Comparison of ENCODE assay signal across 18 mouse cellular contexts in the genomic region with DNA sequence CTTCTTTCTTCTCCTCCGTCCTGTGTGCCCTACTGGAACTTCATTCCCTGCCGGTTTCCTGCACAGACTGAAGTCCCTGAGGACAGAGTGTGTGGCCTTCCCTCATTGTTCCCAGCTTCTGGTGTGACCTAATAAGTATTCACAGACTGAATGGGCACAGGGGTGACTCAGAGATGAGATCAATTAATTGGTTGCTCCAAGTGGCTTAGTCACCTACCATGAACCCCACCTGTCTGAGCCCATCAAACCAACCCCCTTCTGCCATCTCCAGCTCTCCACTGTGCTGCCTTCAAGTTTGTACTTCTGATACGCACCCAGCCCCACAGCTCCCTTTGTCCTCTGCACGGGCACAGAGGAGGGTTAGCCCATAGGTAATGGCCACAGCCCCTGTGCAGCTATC.
A peak's percentile ranks its signal among the peaks of the same experiment; 100 is the strongest.
DNase-seq lines count a peak whose midpoint lies in the region; TF ChIP-seq lines count a peak whose summit lies in the region.
"Had no signal": no experiment of that assay in that cellular context is flagged by ENCODE, and none has a peak within 500 bp of the region (broad histone marks: within the 10 kb centered on the region; RNA-seq: fewer than 3 reads in every experiment).

No protein-coding gene starts in this region.

- no peaks in the 10 kb centered on the region for H3K36me3 ChIP-seq in C2C12 (ENCODE audit: control insufficient read depth, insufficient read depth)
- no peaks in the 10 kb centered on the region for H3K36me3 ChIP-seq in myocyte (ENCODE audit: control insufficient read depth, insufficient read depth)
- H3K36me3 ChIP-seq: embryonic facial prominence, embryonic 10.5 days; embryonic facial prominence, embryonic 12.5 days; forebrain, embryonic 15.5 days had no signal

- no peak overlapping the region for H3K4me2 ChIP-seq in myocyte (ENCODE audit: low read depth)
- H3K4me2 ChIP-seq: embryonic facial prominence, embryonic 12.5 days; forebrain, embryonic 13.5 days; forebrain, embryonic 15.5 days had no signal

- intact Hi-C loops in left cerebral cortex, adult 2 months (cut with DNase I): no loop called here
- intact Hi-C loops in left cerebral cortex, postnatal 36 days (cut with DNase I): loop anchor here (5.0 kb wide), 1 partner anchor 42 kb away; no protein-coding TSS in a partner anchor

- TF ChIP-seq POLR2A in myocyte (IDR thresholded peaks at IDR 0.05; ENCODE audit: insufficient read length, low read depth): no peak

- H3K79me3 ChIP-seq in C2C12 (ENCODE audit: low read depth): no peaks in the 10 kb centered on the region

- peak overlapping the region; percentile 79 for H3ac ChIP-seq in C2C12 (ENCODE audit: control insufficient read depth, insufficient read length, low read depth)
- H3ac ChIP-seq in myocyte (ENCODE audit: control insufficient read depth, insufficient read length): no peak overlapping the region

- H3K27ac ChIP-seq in left cerebral cortex, adult 2 months: 0 out of 2 replicates have a peak overlapping the region, but pooled peaks have one; percentile 6
- H3K27ac ChIP-seq: embryonic facial prominence, embryonic 10.5 days; embryonic facial prominence, embryonic 12.5 days; forebrain, embryonic 13.5 days; forebrain, embryonic 15.5 days had no signal

- no peak for DNase-seq in left cerebral cortex, adult 2 months (ENCODE audit: extremely low spot score in 1 of 2, low spot score in 2 of 2)
- DNase-seq in left cerebral cortex, postnatal 36 days (ENCODE audit: low spot score in 2 of 2): no peak
- DNase-seq in ovary, adult 18-20 months (ENCODE audit: low spot score): no peak
- DNase-seq: adrenal gland, adult 8-10 months; adrenal gland, postnatal 14 days; adrenal gland, postnatal 36 days; B cell, adult 2 months; cerebellum, adult 11-12 months; cerebellum, adult 9-10 months; cerebellum, postnatal 10 days; cerebellum, postnatal 25 days; forebrain, postnatal 0 days had no signal

- peaks cover 4% of the 10 kb centered on the region for H3K79me2 ChIP-seq in C2C12 (ENCODE audit: control insufficient read depth, insufficient read depth)
- no peaks in the 10 kb centered on the region for H3K79me2 ChIP-seq in myocyte (ENCODE audit: control insufficient read depth, insufficient read depth)

- H3K4me3 ChIP-seq in left cerebral cortex, adult 2 months: no peak overlapping the region
- H3K4me3 ChIP-seq in C2C12 (ENCODE audit: insufficient read depth, poor library complexity, severe bottlenecking) (no peak overlapping the region), myocyte (no peak overlapping the region)
- H3K4me3 ChIP-seq: embryonic facial prominence, embryonic 10.5 days; embryonic facial prominence, embryonic 12.5 days; forebrain, embryonic 13.5 days; forebrain, embryonic 15.5 days had no signal

- H3K27me3 ChIP-seq in C2C12 (ENCODE audit: control insufficient read depth, insufficient read depth, insufficient read length): no peaks in the 10 kb centered on the region
- H3K27me3 ChIP-seq in myocyte (ENCODE audit: control insufficient read depth, insufficient read depth, insufficient read length): no peaks in the 10 kb centered on the region

- no peak for TF ChIP-seq CTCF in left cerebral cortex, adult 2 months (IDR thresholded peaks at IDR 0.05)
- no peak for TF ChIP-seq CTCF in C2C12 (IDR thresholded peaks at IDR 0.05; ENCODE audit: control insufficient read depth, insufficient read depth, insufficient read length)

TF ChIP-seq in C2C12, 6 proteins besides CTCF, POLR2A, EP300 and RAD21:
- TF ChIP-seq FOSL1 (IDR thresholded peaks at IDR 0.05; ENCODE audit: insufficient read depth, low read length, poor library complexity, severe bottlenecking) (no peak), MYOD1 (IDR thresholded peaks at IDR 0.05; ENCODE audit: control insufficient read depth, insufficient read length, low read depth) (peak; percentile 100), CEBPB (IDR thresholded peaks at IDR 0.05; ENCODE audit: low read depth) (no peak), MYOG (IDR thresholded peaks at IDR 0.05; ENCODE audit: control insufficient read depth, extremely low read depth, insufficient read length) (no peak), USF1 (IDR thresholded peaks at IDR 0.05; ENCODE audit: low read depth) (no peak)

TF ChIP-seq in myocyte, 11 proteins besides CTCF, POLR2A, EP300 and RAD21:
- TF ChIP-seq MYOD1 (IDR thresholded peaks at IDR 0.05; ENCODE audit: control insufficient read depth in 1 of 3, insufficient read length in 2 of 3, low read depth in 2 of 3) (peak in 2 of 3 experiments; percentile 66 to 72), SRF (IDR thresholded peaks at IDR 0.05; ENCODE audit: control insufficient read depth, insufficient read length, low read depth) (no peak), MYOG (IDR thresholded peaks at IDR 0.05; ENCODE audit: control insufficient read depth in 1 of 3, insufficient read depth in 1 of 3, insufficient read length in 2 of 3, low read depth in 2 of 3) (no peak)
